Mouse (Mus musculus) urinary bladder, adult 18-20 months (tissue): ENCODE results near the gene Ncoa3.

Source experiments
- DNase-seq, 2 experiments: peaks; one replicate each; pipeline ENCODE4 v3.0.0; 2022; ENCODE audit warnings: low spot score in 2 of 2, mixed read lengths in 2 of 2

Gene Ncoa3

DNA sequence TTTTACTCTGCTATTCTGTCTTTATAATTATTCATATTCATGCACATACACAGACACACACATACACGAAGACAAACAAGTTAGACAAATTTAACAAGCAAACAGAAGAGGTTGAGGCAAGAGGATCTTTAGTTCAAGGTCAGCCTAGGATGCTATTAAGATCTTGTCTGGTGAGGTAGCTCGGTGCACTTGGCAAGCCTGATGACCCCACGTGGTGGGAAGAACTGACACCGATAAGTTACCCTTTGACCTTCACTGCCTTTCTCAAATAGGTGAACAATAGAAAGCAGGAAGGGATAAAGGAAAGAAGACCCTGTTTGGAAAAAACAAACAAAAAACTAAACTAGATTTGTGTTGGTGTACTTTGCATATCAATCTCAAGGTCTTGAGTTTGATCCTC is 10.0 kb downstream of the Ncoa3 start:
- DNase-seq, result no peak

DNA sequence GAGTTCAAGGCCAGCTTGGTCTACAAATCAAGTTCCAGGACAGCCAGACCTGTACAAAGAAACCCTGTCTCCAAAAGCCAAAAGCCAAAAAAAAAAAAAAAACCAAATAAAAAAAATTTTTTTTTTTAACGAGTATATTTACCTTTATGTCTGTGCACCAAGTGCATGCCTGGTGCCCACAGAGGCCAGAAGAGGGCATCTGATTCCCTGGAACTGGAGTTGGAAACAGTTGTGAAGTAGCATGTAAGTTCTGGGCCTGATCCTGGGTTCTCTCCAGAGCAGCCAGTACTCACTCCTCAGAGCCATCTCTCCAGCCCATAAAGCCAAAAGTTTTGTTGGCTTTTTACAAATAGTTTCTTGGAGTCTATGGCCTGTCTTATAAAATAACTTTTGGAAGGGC is 10.6 kb downstream of the Ncoa3 start:
- no peak for DNase-seq

DNA sequence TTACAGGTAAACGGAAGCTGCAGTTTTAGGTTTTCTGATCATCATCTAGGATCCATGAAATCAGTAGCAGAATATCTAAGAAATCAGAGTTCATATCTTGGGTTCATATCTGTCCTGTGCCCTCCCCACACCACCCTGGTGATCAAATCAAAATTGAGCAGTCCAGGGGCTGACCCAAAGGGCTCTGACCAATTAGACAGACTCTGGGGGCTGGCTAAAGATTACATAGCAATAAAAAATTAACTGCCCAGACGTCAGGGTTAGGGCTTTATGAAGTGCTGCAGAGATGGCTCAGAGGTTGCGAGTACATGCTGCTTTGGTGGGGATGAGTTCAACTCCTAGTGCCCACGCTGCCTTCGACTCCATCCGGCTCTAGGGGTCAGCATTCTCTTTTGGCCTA is 14.6 kb downstream of the Ncoa3 start:
- no peak for DNase-seq

DNA sequence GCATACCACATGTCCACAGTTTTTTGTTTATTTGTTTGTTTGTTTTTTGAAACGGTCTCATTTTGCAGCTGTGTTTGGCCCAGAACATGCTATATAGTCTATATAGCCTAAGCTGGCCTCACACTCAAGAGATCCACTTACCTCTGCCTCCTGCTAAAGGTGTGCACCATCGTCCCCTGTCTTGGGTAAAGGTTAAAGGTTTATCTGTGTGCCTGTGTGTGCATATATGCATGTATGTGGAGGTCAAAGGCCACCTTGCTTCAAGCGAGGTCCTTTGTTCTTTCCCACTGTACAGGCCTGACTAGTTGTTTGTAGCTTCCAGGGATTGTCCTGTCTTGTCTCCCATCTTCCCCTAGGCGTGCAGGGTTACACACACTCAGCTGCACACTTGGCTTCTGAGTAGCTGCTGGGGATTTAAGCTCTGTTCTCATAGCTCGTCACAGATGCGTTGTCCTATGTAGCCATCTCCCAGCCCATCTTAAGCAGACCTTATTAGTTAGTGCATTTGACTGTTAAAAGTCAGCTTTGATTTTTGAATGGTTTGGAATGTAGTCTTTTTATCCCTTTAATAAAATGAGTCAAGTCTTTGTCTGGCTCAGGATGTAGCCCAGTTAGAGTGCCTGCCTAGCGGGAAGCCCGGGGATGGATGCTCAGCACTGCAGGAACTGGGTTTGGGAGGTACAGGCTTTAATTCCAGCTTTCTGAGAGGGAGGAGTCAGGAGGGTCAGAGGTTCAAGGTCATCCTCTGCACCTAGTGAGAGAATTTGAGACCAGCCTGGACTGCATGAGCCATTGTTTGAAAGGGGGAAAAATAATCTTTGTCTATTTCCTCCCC is 16.3 kb downstream of the Ncoa3 start:
- no peak for DNase-seq

DNA sequence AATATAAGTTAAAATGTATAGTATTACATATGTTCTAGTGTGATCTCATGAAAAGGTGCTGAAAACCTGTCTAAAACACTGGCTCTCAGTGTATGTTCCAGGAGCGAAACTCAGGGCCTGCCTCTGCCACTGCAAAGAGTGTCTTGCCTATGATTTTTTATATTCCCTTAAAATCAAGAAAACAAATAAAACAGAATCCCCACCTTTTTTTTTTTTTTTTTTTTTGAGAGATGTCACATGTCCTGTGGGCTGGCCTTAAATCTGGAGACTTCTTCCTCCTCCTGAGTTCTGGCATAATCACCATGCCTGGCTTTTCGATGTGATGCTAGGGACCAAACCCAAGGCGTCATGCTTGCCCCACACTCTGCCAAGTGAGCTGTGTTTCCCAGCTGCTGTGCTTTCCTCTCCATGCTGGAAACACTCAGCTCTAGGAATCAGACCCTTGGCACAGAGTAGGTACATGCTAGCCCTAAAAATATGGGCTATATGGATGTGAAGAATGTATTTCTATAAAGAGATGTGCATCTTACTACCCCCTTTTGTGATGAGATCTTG is 17.0 kb downstream of the Ncoa3 start:
- peak in 1 of 2 experiments; percentile 41 for DNase-seq

DNA sequence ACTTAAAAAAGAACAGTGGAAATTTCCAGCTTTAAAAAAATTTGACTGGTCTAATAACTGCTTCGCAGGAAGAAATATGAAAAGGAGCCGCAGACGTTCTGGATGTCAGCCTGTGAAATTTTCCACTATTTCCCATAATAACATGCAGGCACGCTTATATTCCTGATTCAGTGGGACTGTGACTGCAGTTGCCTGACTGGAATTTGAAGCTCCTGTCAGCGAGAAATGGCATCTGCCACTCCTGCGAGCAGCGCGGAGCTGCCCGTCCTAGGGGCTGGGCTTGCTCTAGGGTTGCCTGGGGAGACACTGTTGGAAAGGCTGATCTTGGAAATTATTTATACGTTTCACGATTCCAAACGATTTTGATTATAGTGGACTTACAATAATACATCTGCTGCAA is 17.9 kb downstream of the Ncoa3 start:
- no peak for DNase-seq

DNA sequence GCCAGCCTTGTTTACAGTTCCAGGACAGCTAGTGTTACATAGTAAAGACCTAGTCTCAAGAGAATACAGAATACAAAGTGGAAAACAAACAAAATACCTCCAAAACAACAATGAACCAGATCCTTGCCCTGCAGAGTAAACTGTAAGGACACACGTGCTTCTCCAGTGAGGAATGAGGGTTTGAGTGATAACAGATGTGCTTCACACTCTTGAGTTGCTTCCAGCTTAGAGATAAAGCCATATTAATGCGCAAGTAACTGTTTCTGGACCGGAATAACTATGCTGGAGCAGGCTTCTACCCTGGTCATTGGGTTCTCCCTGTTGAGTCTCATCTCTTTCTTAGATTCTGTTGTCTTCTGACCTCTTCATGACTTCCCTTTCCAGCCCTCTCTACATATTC is 19.0 kb downstream of the Ncoa3 start:
- no peak for DNase-seq

DNA sequence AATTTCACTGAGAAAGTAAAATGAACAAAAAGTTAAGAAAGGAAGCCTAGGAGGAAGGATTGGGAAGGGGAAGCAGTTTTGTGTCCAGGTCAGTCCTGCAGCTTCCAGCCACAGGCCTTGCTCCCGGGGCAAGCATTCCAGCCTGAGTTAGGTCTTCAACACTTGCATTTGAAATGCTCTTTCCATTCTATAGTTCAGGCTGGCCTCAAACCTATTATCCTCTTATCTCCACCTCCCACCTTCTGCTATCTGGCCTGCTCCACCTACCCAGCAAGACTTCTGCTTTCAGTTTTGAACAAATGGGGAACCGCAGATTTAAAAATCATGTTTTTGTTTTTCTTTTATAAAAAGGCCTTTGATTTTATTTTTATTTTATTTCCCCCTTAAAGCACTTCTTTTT is 19.7 kb downstream of the Ncoa3 start:
- DNase-seq, result no peak

DNA sequence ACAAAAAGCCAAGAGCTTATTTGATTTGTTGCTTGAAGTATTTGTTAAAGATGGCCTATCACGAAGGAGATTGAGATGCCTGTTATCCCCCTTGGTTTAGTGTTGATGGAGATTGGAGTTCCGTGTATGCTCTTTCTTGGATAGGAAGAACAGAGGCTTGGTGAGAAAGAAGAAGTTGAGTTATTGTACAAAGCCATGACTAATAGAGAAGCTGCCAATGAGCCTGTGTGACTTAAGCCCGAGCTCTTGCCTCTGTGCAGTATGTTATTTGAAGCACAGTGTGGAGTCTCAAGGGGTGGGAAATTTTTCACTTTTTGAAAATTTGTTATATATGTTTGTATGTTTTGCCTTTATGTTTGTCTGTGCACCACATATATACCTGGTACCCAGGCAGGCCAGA is 26.3 kb downstream of the Ncoa3 start:
- no peak for DNase-seq

DNA sequence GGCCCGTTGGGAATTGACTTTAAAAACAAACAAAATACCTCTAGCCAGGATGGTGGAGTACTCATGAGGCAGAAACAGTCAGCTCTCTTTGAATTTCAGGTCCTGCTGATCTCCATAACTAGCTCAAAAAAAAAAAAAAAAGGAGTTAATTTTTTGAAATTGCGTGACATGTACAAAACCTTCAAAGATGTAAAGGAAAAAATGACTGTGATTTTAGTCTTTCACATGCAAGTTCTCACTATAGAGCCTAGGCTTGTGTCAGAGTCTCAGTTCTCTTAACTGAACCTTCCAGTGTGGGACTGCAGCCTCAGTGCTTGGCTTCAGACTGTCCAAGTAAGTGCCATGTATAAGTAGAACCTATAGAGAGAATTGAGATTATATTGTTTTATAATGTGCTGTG is 27.6 kb downstream of the Ncoa3 start:
- no peak for DNase-seq

DNA sequence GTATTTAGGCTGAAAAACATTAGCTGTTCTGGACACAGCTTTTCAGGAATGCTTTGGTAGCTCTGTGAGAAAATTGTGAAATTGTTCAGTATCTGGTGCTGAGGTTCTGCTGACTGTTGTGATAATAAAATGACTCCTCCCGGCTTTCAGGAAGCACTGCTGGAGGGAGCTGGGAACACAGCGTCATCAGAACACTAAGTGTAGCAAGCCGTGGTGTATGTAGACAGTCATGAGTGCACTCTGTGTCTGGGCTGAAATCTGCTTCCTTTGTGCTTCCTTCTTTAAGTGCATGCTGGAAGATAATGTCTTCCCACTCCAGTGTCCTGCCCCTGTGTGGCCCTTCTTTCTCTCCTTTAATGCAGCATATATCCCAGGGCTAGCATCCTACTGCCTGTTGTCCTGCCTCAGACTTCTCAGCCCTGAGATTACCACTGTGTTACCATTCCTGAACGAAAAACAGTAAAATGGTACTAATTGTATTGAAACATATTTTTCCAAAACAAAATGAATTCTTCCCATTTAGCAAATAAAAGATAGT is 28.7 kb downstream of the Ncoa3 start:
- peak in 1 of 2 experiments; percentile 37 for DNase-seq

DNA sequence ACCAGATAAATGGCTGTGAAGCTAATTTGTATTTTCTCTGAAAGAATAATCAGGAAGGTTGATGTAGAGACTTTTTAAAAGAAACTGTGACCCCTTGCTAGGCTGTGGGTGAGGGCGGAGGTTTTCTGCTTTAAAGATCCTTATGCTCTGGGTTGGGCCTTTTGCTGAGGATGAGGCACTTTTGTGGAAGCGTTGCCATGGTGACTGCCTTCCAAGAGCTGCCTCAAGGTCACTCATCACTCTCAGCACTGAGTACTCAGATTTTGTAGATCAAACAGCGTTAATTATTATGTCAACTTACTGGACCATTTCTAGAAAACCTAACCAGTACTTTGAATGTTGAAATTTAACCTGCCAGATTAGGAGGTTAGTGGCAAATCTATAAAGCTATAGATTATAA is 29.2 kb downstream of the Ncoa3 start:
- no peak for DNase-seq

DNA sequence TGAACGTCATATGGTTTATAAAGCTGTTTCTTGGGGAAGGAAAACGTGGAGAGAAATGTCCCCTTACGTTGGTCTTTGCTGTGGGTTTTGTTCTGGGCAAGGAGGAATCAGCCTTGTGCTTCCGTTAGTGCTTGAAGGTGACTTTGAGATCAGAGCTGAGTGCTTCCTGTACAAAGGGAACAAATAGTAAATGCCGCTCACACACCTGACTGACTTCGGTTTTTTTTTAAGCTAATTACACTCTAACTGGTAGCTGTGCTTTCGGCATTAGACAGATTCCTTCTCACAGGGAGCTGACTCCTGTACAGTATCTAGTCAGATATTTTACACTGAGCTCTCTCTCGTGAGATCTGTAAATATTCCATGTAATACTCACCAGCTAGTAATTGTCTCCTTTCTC is 29.9 kb downstream of the Ncoa3 start:
- DNase-seq, result no peak

DNA sequence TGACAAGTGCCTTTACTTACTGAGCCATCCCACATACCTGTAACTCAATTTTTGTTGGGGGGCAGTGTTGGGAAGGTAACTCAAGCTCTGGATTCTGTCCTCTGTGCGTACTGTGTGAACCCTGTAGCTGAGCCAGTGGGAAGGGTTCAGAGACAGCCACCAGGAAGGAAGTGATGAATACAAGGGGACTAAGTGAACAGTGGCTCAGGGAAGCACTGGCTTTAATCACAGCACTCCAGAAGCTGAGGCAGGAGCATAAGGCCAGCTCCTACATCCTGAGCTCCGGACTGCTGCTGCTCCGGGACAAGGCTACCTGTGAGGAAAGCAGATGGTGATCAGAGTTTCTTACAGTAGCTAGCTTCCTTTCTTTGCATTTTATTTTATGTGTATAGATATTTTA is 31.6 kb downstream of the Ncoa3 start:
- DNase-seq, result no peak

DNA sequence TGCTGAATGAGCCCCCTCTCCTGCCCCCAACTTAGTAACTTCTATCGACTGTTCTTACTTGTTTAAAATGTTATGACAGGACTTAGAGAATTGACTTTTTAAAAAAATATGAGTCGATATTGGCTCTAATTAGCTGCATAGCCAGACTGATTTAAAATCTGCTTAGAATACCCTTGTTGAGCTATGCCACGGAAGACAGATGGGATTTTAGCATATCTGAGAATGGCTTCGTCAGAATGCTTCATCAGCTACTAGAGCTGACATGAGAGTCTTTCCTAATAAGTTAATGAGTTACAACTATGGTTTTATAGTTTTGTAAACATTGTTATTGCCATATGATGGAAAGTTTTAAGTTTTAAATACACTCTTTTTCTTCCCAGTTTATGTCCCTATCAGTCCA is 32.2 kb downstream of the Ncoa3 start:
- no peak for DNase-seq

DNA sequence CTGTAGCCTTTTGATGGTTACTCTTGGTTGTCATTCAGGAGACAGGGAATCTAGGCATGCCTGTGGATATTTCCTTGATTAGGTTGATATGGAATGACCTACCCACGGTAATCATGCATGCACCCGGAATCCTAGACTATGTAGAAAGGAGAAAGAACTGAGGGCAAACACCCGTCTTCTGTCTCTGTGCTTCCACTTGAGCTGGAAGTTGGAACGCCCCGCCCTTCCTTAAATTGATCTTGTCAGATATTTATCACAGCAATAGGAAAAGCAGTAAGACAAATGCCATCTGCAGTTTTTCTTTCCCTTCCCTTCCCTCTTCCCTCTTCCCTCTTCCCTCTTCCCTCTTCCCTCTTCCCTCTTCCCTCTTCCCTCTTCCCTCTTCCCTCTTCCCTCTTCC is 33.5 kb downstream of the Ncoa3 start:
- no peak for DNase-seq

DNA sequence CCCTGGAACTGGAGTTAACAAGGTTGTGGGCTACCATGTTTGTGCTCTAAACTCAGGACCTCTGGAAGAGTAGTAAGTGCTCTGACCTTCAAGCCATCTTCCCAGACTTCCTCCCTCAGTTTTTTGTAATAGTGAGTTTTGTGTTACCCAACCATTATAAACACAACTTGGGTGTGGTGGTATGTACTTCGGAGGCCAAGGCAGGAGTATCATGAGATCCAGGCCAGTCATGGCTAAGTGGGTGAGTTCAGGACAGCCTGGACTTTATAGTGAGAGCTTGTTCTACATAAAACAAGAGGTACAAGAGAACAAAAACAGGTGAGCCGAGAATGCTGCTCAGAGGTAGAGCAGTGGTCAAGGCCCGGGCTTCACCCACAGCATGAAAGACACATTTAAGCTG is 35.4 kb downstream of the Ncoa3 start:
- no peak for DNase-seq

DNA sequence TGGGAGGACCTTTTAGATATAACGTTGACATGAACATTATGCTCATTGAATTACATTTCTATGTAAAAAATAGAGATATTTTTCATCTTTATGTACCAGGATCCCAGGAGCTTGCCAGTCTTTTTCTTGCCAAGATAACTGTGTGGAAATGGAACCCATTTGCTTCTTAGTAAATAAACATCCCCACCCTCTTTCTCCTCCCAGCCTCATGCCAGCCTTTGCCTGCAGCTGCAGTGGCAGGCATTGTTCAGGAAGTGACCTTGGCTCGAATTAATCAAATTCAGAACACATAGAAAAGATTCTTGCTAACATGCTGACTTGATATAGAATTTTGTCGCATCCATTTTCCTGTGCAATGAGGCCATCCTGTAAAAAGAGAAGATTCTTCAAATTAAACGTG is 36.8 kb downstream of the Ncoa3 start:
- DNase-seq, result no peak

DNA sequence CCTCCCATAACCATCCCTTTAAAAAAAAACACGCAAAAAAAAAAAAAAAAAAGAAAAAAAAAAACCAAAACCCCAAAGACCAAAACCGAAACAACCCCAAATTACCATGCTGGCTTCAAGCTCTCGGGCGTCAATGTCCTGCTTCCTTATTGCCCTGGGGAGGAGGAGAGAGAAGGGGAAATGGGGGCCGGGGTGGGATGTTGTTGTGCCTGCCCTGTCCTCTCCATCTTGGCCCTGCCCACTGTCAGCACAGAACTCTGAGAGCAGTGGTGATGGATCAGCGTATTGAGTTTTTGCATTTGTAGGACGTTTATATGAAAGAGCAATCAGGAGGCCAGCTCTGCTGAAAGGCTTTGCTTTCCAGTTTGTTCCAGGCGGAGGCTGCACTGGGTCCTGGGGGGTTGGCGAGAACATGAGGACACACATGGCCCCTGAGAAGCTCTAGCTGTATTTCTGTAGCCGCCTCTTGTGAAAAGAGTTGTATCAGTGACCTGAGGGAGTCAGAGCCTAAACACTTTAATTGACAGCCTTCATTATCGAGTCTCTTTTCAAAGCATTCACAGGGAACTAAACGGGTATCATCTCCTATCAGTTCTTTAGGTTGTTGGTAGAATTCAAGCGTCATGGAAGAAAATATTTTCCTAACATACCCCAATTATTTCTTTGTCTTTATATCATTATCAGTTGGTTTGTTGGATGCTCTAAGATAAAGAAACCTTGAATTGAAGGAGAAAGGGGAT is 38.0 kb downstream of the Ncoa3 start:
- no peak for DNase-seq

DNA sequence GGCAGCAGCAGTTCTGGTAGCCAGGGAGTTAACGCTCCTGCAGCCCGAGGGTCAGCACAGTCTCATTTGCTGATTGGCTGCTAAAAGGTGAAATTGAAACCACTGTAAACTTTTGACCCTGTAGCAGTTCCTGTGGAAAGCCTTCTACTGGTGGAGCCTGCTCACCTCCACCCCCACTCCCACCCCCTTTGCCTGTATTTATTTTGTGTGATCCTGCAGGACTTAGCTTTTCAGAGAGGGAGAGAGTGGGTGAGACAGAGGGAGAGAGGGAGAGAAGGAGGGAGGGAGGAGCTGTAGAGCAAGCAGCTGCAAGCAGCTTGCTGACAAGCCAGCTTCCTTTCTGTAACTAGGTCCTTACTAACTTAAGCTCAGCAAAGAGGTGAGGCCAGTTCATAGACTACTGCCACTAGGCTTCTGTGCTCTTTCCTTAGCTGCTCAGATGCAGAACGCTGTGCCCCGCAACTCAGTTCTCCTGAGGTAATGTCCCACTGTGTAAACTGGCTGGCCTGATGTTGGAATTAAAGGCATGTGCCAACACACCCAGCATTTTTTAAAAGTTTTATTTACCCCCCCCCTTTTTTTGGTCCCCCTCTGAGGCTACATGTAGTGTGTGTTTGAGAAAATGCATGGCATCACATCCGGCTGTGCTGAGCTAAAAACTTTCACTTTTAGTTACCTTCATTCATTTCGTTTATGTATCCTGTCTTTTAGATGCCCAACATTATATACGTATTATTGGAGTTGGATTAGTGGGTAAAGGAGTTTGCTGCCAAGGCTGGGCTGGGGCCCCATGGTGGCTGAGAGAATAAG is 38.9 kb downstream of the Ncoa3 start:
- peak; percentile 39 to 43 for DNase-seq

DNA sequence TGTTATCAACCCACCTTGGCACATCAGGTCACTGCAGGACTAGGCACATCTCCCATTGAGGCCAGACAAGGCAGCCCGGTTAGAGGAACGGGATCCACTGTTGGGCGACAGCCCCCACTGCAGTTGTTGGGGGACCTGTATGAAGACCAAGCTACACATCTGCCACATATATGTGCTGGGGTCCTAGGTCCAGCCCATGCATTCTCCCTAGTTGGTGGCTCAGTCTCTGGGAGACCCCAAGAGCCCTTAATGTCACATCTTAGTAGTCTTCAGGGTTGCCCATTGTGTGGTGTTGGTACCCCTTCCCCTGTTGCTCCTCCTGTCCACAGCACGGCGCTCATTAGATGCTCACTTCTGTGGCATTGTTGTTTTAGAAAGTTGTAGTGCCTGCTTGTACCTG is 40.2 kb downstream of the Ncoa3 start:
- DNase-seq, result no peak

DNA sequence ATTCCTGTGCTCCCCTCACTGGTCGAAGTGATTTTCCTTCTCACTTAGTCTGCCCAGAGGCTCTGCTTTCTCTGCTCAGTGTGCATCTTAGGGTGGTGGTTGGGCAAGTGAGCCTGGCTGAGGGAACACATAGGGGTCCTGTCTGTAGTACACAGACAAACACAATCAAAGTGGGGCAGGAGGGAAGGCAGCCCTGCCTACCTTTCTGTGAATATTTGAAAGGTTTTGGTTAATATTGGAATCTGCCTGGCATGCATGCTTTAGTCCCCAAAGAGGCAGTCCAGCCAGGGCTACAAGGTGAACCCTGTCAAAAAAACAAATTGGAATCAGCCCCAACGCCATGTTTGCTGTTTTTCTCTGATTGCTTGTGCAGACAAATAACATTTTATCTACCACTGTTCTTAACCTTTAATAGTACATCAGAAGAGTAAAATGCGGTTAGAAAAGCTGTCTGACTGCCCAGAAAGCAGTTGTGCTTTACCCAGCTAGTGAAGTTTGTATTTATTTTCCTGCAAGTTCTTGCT is 42.6 kb downstream of the Ncoa3 start:
- DNase-seq, result no peak
